Mouse (Mus musculus) embryonic facial prominence, embryonic 13.5 days (tissue): Measurements from ENCODE around the gene Tmem211. TPM values are rescaled to one million over a fixed set of nuclear protein-coding genes. Genes with fewer than 3 reads are reported as not detected.

Source experiments
- ATAC-seq: fragments of 200-750 bp; cut with Nextera tagmentation; 2 replicates; pipeline ENCODE4 v1.8.0; 2017; ENCODE audit warnings: low read depth; ENCODE audit not compliant: insufficient number of reproducible peaks, insufficient read depth, low FRiP score, low TSS enrichment
- H3K27ac ChIP-seq: fragments of 300-500 bp; sonication (generic); 2 replicates; pipeline ENCODE4 v1.5.1; 2015; ENCODE audit warnings: moderate library complexity, mild to moderate bottlenecking, inconsistent platforms
- H3K27me3 ChIP-seq: fragments of 300-500 bp; sonication (generic); 2 replicates; pipeline ENCODE4 v1.6.1; 2015; ENCODE audit warnings: mild to moderate bottlenecking, inconsistent platforms
- H3K36me3 ChIP-seq: fragments of 300-500 bp; sonication (generic); 2 replicates; pipeline ENCODE4 v1.6.1; 2015; ENCODE audit warnings: mild to moderate bottlenecking, inconsistent platforms
- H3K4me1 ChIP-seq: fragments of 300-500 bp; sonication (generic); 2 replicates; pipeline ENCODE4 v1.6.1; 2015; ENCODE audit warnings: inconsistent platforms
- H3K4me2 ChIP-seq: fragments of 300-500 bp; sonication (generic); 2 replicates; pipeline ENCODE4 v1.6.1; 2015; ENCODE audit warnings: moderate library complexity, mild to moderate bottlenecking, inconsistent platforms
- H3K4me3 ChIP-seq: fragments of 300-500 bp; sonication (generic); 2 replicates; pipeline ENCODE4 v1.5.1; 2015; ENCODE audit warnings: mild to moderate bottlenecking, inconsistent platforms
- H3K9ac ChIP-seq: fragments of 300-500 bp; sonication (generic); 2 replicates; pipeline ENCODE4 v1.6.1; 2015; ENCODE audit warnings: mild to moderate bottlenecking, inconsistent platforms
- H3K9me3 ChIP-seq: fragments of 300-500 bp; sonication (generic); 2 replicates; pipeline ENCODE4 v1.6.1; 2016; ENCODE audit warnings: inconsistent platforms
- WGBS: fragments of 180-500 bp; shearing (Covaris S2); methylation state at CpG from one replicate; pipeline ENCODE4 v1.1.7; 2015; ENCODE audit warnings: mixed read lengths; 5-methylcytosine and 5-hydroxymethylcytosine counted together
- polyA plus RNA-seq: library from polyadenylated mRNA; unstranded; fragments of >200 nt; fragmentation: Nextera tagmentation; extraction: Ambion mirVana; gene quantifications from 2 replicates; pipeline ENCODE4 v1.2.1, GENCODE M21; 2015

Gene Tmem211
- polyA plus RNA-seq, 1 experiment from 2014 or later = not detected

- no peak for ATAC-seq
- Histone ChIP-seq H3K9me3 (0 out of 2 replicates have a peak, but pooled peaks cover 4% of the 10 kb centered on the region), H3K4me2 (no peak overlapping the region), H3K27me3 (no peaks in the 10 kb centered on the region), H3K9ac (peak overlapping the region; percentile 6; the same call in 1 of the 2 replicates), H3K36me3 (no peaks in the 10 kb centered on the region), H3K4me1 (peaks cover 21% of the 10 kb centered on the region), H3K27ac (no peak overlapping the region), H3K4me3 (no peak overlapping the region)
- 51% methylated on average over 8 of the region's 8 CpGs for WGBS
These were observed 27.5 kb upstream of the Tmem211 start for GRCm38 (mm10) chr5:113199126-113199771.

GRCm38 (mm10) chr5:113199772-113200134 is 27.0 kb upstream of the Tmem211 start:
- Histone ChIP-seq H3K36me3 (no peaks in the 10 kb centered on the region), H3K9me3 (0 out of 2 replicates have a peak, but pooled peaks cover 4% of the 10 kb centered on the region), H3K9ac (no peak overlapping the region), H3K4me2 (no peak overlapping the region; the same call in 1 of the 2 replicates), H3K4me3 (no peak overlapping the region), H3K27ac (no peak overlapping the region), H3K4me1 (peaks cover 18% of the 10 kb centered on the region), H3K27me3 (no peaks in the 10 kb centered on the region)
- WGBS = 87% methylated on average over 10 of the region's 10 CpGs
- no peak for ATAC-seq

- 86% methylated on average over 9 of the region's 9 CpGs for WGBS
- H3K9ac ChIP-seq = no peak overlapping the region
- no peak overlapping the region; the same call in 1 of the 2 replicates for H3K27ac ChIP-seq
- no peak overlapping the region for H3K4me2 ChIP-seq
- H3K36me3 ChIP-seq = no peaks in the 10 kb centered on the region
- no peak overlapping the region for H3K4me3 ChIP-seq
- peaks cover 14% of the 10 kb centered on the region for H3K4me1 ChIP-seq
- no peaks in the 10 kb centered on the region for H3K27me3 ChIP-seq
- ATAC-seq = no peak
- H3K9me3 ChIP-seq = 0 out of 2 replicates have a peak, but pooled peaks cover 4% of the 10 kb centered on the region
These were observed 22.5 kb upstream of the Tmem211 start for GRCm38 (mm10) chr5:113204193-113204592.

- ATAC-seq = no peak
- no peak overlapping the region for H3K27ac ChIP-seq
These were observed 19.9 kb upstream of the Tmem211 start for GRCm38 (mm10) chr5:113206670-113207352.

GRCm38 (mm10) chr5:113208048-113208447 is 18.7 kb upstream of the Tmem211 start:
- H3K4me3 ChIP-seq = no peak overlapping the region
- H3K27me3 ChIP-seq = no peaks in the 10 kb centered on the region
- ATAC-seq = no peak
- no peak overlapping the region for H3K9ac ChIP-seq
- no peak overlapping the region for H3K27ac ChIP-seq
- H3K9me3 ChIP-seq = 0 out of 2 replicates have a peak, but pooled peaks cover 1% of the 10 kb centered on the region
- 63% methylated on average over 4 of the region's 4 CpGs for WGBS
- no peaks in the 10 kb centered on the region for H3K36me3 ChIP-seq
- no peak overlapping the region for H3K4me2 ChIP-seq
- H3K4me1 ChIP-seq = peaks cover 21% of the 10 kb centered on the region

More at GRCm38 (mm10) chr5:113206670-113207352, 19.9 kb upstream of the Tmem211 start:
- no peak overlapping the region for H3K4me2 ChIP-seq
- no peaks in the 10 kb centered on the region for H3K27me3 ChIP-seq
- no peak overlapping the region for H3K4me3 ChIP-seq
- 0 out of 2 replicates have a peak, but pooled peaks cover 4% of the 10 kb centered on the region for H3K9me3 ChIP-seq
- peaks cover 21% of the 10 kb centered on the region for H3K4me1 ChIP-seq
- H3K36me3 ChIP-seq = no peaks in the 10 kb centered on the region
- 51% methylated on average over 9 of the region's 9 CpGs for WGBS
- H3K9ac ChIP-seq = no peak overlapping the region

GRCm38 (mm10) chr5:113208622-113209400 is 17.9 kb upstream of the Tmem211 start:
- peaks cover 25% of the 10 kb centered on the region for H3K4me1 ChIP-seq
- no peaks in the 10 kb centered on the region for H3K27me3 ChIP-seq
- H3K36me3 ChIP-seq = no peaks in the 10 kb centered on the region
- H3K4me2 ChIP-seq = no peak overlapping the region
- H3K27ac ChIP-seq = peak overlapping the region; percentile 62
- H3K9ac ChIP-seq = no peak overlapping the region
- no peak for ATAC-seq
- 41% methylated on average over 11 of the region's 11 CpGs for WGBS
- H3K9me3 ChIP-seq = no peaks in the 10 kb centered on the region
- no peak overlapping the region for H3K4me3 ChIP-seq

- Histone ChIP-seq H3K4me1 (peaks cover 25% of the 10 kb centered on the region), H3K9ac (no peak overlapping the region), H3K27me3 (no peaks in the 10 kb centered on the region), H3K4me2 (no peak overlapping the region), H3K27ac (peak overlapping the region; percentile 62), H3K36me3 (no peaks in the 10 kb centered on the region), H3K9me3 (no peaks in the 10 kb centered on the region), H3K4me3 (no peak overlapping the region)
- 43% methylated on average over 11 of the region's 11 CpGs for WGBS
- ATAC-seq = no peak
These were observed 17.3 kb upstream of the Tmem211 start for GRCm38 (mm10) chr5:113209401-113209750.

GRCm38 (mm10) chr5:113209898-113210297 is 16.8 kb upstream of the Tmem211 start:
- H3K27ac ChIP-seq = peak overlapping the region; percentile 62; the same call in 1 of the 2 replicates

GRCm38 (mm10) chr5:113210314-113210713 is 16.4 kb upstream of the Tmem211 start:
- peak overlapping the region; percentile 28; the same call in 1 of the 2 replicates for H3K27ac ChIP-seq
- H3K36me3 ChIP-seq = no peaks in the 10 kb centered on the region
- ATAC-seq = no peak
- WGBS = 80% methylated on average over 6 of the region's 6 CpGs
- peaks cover 25% of the 10 kb centered on the region for H3K4me1 ChIP-seq
- no peak overlapping the region for H3K9ac ChIP-seq
- no peak overlapping the region for H3K4me2 ChIP-seq
- H3K4me3 ChIP-seq = no peak overlapping the region
- H3K27me3 ChIP-seq = no peaks in the 10 kb centered on the region
- H3K9me3 ChIP-seq = no peaks in the 10 kb centered on the region

More at GRCm38 (mm10) chr5:113209898-113210297, 16.8 kb upstream of the Tmem211 start:
- Histone ChIP-seq H3K9me3 (no peaks in the 10 kb centered on the region), H3K36me3 (no peaks in the 10 kb centered on the region), H3K9ac (no peak overlapping the region), H3K27me3 (no peaks in the 10 kb centered on the region), H3K4me1 (peaks cover 25% of the 10 kb centered on the region), H3K4me2 (no peak overlapping the region), H3K4me3 (no peak overlapping the region)
- WGBS = 82% methylated on average over 13 of the region's 13 CpGs
- no peak for ATAC-seq

- Histone ChIP-seq H3K4me2 (no peak overlapping the region), H3K27me3 (no peaks in the 10 kb centered on the region), H3K36me3 (no peaks in the 10 kb centered on the region), H3K4me1 (peaks cover 22% of the 10 kb centered on the region), H3K4me3 (no peak overlapping the region), H3K27ac (no peak overlapping the region), H3K9ac (no peak overlapping the region), H3K9me3 (no peaks in the 10 kb centered on the region)
- ATAC-seq = no peak
- WGBS = 80% methylated on average over 10 of the region's 10 CpGs
These were observed 14.4 kb upstream of the Tmem211 start for GRCm38 (mm10) chr5:113212156-113212835.

GRCm38 (mm10) chr5:113214041-113214440 is 12.7 kb upstream of the Tmem211 start:
- H3K36me3 ChIP-seq = no peaks in the 10 kb centered on the region
- H3K9ac ChIP-seq = no peak overlapping the region
- peaks cover 9% of the 10 kb centered on the region for H3K27me3 ChIP-seq
- no peaks in the 10 kb centered on the region for H3K9me3 ChIP-seq
- H3K27ac ChIP-seq = no peak overlapping the region
- H3K4me1 ChIP-seq = peaks cover 18% of the 10 kb centered on the region
- 93% methylated on average over 8 of the region's 8 CpGs for whole genome bisulfite sequencing
- no peak overlapping the region for H3K4me3 ChIP-seq
- ATAC-seq = no peak
- no peak overlapping the region for H3K4me2 ChIP-seq
